Mouse (Mus musculus) cerebellum, postnatal 14 days (tissue): Measurements from ENCODE around the gene Ubtf.
A peak's percentile ranks its signal among the peaks of the same experiment; 100 is the strongest.

ENCODE experiments used
- DNase-seq, 2 experiments: peaks; one replicate each; pipeline ENCODE4 v3.0.0; 2021; ENCODE audit warnings: mixed read lengths in 2 of 2

The Ubtf gene

DNA sequence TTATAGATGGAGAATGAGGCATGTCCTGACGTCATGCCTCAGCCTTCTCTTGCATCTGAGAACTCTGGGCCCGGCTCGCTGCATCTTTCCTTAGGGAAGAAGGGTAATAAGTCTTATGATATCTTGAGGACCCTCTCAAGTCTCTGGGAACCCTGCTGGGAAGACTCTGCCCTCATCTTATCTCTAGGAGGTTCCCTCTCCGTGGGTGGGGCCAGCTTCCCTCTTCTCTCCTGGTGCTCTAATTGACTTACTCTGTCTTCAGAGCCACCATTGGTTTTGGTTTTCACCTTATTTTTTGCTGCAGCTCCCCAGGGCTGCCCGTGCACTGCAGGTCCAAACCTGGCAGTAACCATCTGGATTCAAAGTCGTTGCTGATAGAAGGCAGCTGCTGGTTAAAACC is 61.4 kb downstream of the Ubtf start:
- DNase-seq, result no peak

DNA sequence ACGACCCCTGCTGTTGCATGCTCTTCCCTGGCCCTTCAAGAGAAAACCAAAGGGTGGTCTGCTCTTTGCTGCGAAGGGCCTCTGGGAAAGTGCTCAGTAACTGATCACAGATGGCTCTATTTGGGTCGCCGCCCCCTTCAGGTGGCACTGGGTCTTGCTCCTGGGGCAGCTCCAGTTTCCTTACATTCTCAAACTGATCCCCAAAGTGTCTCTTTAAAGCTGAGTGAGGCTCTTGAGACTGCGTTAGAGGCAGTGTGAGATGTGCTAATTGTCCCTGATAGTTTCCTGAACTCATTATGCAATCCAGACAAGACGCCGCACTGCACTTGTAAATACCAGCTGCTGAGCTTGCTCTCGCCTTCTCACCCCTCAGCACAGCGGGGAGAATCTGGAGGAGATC is 62.0 kb downstream of the Ubtf start:
- peak in 1 of 2 experiments; percentile 60 for DNase-seq
